25 mouse cellular contexts compared by ENCODE assay signal in the genomic region with DNA sequence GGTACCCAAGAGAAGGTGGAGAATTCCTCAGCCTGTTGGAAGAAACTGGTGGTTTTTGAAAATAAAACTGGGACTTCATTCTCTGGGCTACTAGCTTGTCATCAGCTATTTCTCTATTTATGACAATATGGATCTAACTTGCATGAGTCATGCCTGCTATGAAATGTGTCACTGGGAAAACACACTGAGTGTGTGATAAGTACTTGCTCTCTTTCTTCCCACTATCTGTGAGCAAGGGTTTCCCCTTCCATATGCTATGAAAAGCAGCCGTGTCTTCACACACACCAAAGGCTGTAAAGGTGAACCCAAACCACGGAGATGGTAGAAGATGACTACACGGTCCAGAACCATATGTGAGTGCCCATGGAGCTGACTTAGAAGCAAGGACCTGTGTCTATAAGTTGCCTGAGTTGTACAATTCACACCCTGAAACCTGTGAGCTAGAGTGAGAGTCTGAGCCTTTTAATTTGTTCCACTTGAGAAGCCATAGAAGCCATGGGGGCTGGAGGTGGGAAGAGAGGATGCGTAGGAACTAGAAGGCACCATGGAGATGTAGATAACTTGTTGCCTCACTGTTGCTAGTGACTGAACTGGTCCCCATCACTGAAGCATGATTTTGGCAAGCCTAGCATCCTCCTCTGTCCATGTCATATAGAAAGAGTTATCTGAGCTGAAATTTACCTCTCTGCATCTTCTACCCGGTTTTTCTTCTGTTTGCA. TPM values are rescaled to one million over a fixed set of nuclear protein-coding genes. Genes with fewer than 3 reads are reported as not detected.
DNase-seq lines count a peak whose midpoint lies in the region; ATAC-seq and TF ChIP-seq lines count a peak whose summit lies in the region.
"Had no signal": no experiment of that assay in that cellular context is flagged by ENCODE, and none has a peak within 500 bp of the region (broad histone marks: within the 10 kb centered on the region; RNA-seq: fewer than 3 reads in every experiment).

No protein-coding gene starts in this region.

- H3K27ac ChIP-seq in stomach, postnatal 0 days (replicated peaks), result no peak overlapping the region
- H3K27ac ChIP-seq: embryonic facial prominence, embryonic 15.5 days; forebrain, embryonic 10.5 days; heart, adult 2 months; heart, embryonic 15.5 days; hindbrain, embryonic 10.5 days; hindbrain, embryonic 14.5 days had no signal

- TF ChIP-seq EP300 in stomach, postnatal 0 days (optimal IDR thresholded peaks at IDR 0.05), result no peak

- TF ChIP-seq CTCF in stomach, postnatal 0 days (IDR thresholded peaks at IDR 0.05; ENCODE audit: low read depth), result no peak

- WGBS in stomach, postnatal 0 days, result 92% methylated on average over 5 of the region's 5 CpGs

- no peak overlapping the region for H3K9ac ChIP-seq in stomach, postnatal 0 days (ENCODE audit: low read length)
- H3K9ac ChIP-seq: embryonic facial prominence, embryonic 15.5 days; heart, embryonic 15.5 days; hindbrain, embryonic 14.5 days had no signal

- no peaks in the 10 kb centered on the region for H3K27me3 ChIP-seq in stomach, postnatal 0 days (ENCODE audit: control insufficient read depth, insufficient read depth, low read length)
- H3K27me3 ChIP-seq: CH12.LX; heart, embryonic 15.5 days had no signal

- H3K4me3 ChIP-seq in stomach, postnatal 0 days (ENCODE audit: low read depth, low read length), result no peak overlapping the region
- H3K4me3 ChIP-seq: embryonic facial prominence, embryonic 15.5 days; erythroblast, embryonic 14.5 days; forebrain, embryonic 10.5 days; heart, adult 2 months; heart, embryonic 15.5 days; hindbrain, embryonic 10.5 days had no signal

- no peaks in the 10 kb centered on the region for H3K4me1 ChIP-seq in stomach, postnatal 0 days (replicated peaks; ENCODE audit: control insufficient read depth, insufficient read depth)
- H3K4me1 ChIP-seq: forebrain, embryonic 10.5 days; heart, embryonic 15.5 days had no signal

- H3K4me2 ChIP-seq in stomach, postnatal 0 days (replicated peaks; ENCODE audit: low read depth), result no peak overlapping the region
- H3K4me2 ChIP-seq: embryonic facial prominence, embryonic 15.5 days; heart, embryonic 11.5 days; heart, embryonic 15.5 days; hindbrain, embryonic 14.5 days had no signal

- peak; percentile 28 to 50 for DNase-seq in frontal cortex, adult 2 months (ENCODE audit: extremely low spot score in 1 of 2, low spot score in 1 of 2)
- no peak for DNase-seq in frontal cortex, postnatal 10 days (ENCODE audit: low spot score in 2 of 2)
- peak; percentile 27 to 70 for DNase-seq in left cerebral cortex, postnatal 25 days (ENCODE audit: low spot score in 2 of 2)
- no peak for DNase-seq in left cerebral cortex, postnatal 10 days (ENCODE audit: extremely low spot score in 1 of 2, low spot score in 2 of 2)
- peak; percentile 40 to 53 for DNase-seq in right cerebral cortex, adult 2 months (ENCODE audit: low spot score in 2 of 2)
- no peak for DNase-seq in right cerebral cortex, postnatal 10 days (ENCODE audit: low spot score in 2 of 2)
- DNase-seq in stomach, postnatal 0 days (ENCODE audit: low spot score), result no peak
- no peak for DNase-seq in layer of hippocampus, postnatal 36 days
- DNase-seq: adrenal gland, adult 2 months; adrenal gland, postnatal 25 days; cerebellum, adult 2 months; cerebellum, postnatal 10 days; embryo, embryonic 11 days; gastrocnemius, postnatal 10 days; heart, adult 2 months had no signal

- 0 out of 2 replicates have a peak, but pooled peaks have one; percentile 26 for ATAC-seq in stomach, postnatal 0 days (ENCODE audit: low FRiP score, low TSS enrichment)
- ATAC-seq: forebrain, embryonic 14.5 days had no signal

- no peaks in the 10 kb centered on the region for H3K36me3 ChIP-seq in stomach, postnatal 0 days (ENCODE audit: control insufficient read depth, insufficient read depth, low read length)
- H3K36me3 ChIP-seq: embryonic facial prominence, embryonic 15.5 days; heart, embryonic 15.5 days had no signal

- intact Hi-C loops in left cerebral cortex, postnatal 25 days (cut with DNase I), result loop anchor here (5.0 kb wide), 1 partner anchor 54 kb away; no protein-coding TSS in a partner anchor
- intact Hi-C loops in left cerebral cortex, postnatal 10 days (cut with DNase I), result loop anchor here (10.0 kb wide), 1 partner anchor 81 kb away; no protein-coding TSS in a partner anchor

- H3K9me3 ChIP-seq in stomach, postnatal 0 days (ENCODE audit: control insufficient read depth, low read length), result no peaks in the 10 kb centered on the region
- H3K9me3 ChIP-seq: embryonic facial prominence, embryonic 15.5 days; forebrain, embryonic 10.5 days; heart, embryonic 15.5 days; hindbrain, embryonic 10.5 days had no signal

RNA-seq across cellular contexts. Expression of a gene that starts 36.0 kb away (rescaled TPM):
- 19.5 and 21.3 TPM in 2 replicates for polyA plus RNA-seq in frontal cortex, adult 2 months (2012; rRNA removed)
- total RNA-seq in left cerebral cortex, postnatal 25 days (2021), result 1 to 10 TPM; 1.3 to 1.4 TPM
- total RNA-seq in left cerebral cortex, postnatal 10 days (2021), result 1 to 10 TPM; 1.4 to 1.9 TPM
- 13.7 and 14.5 TPM in 2 replicates for polyA plus RNA-seq in stomach, postnatal 0 days (2015; fragmentation: Nextera tagmentation; extraction: Ambion mirVana)
- total RNA-seq in layer of hippocampus, postnatal 36 days (2021), result under 1 TPM; 0.38 to 0.47 TPM
- total RNA-seq: CH12.LX; common myeloid progenitor, adult 5-6 weeks had no signal
- polyA plus RNA-seq: erythroblast, embryonic 14.5 days had no signal

Comparison
In these comparisons a context has a peak if more than half of its experiments do, and no peak if none do; other contexts are left out.
1. DNase-seq: peak in frontal cortex, adult 2 months (2 of 2), left cerebral cortex, postnatal 25 days (2 of 2) and right cerebral cortex, adult 2 months (2 of 2); none in frontal cortex, postnatal 10 days (0 of 2), left cerebral cortex, postnatal 10 days (0 of 2), right cerebral cortex, postnatal 10 days (0 of 2), stomach, postnatal 0 days (single experiment) and layer of hippocampus, postnatal 36 days (0 of 2).